Mouse (Mus musculus) adrenal gland, adult (tissue): ENCODE measurements around the gene Slc30a1.
A peak's percentile ranks its signal among the peaks of the same experiment; 100 is the strongest.

ENCODE experiments used
- DNase-seq, 2 experiments: peaks; one replicate each; pipeline ENCODE4 v3.0.0; 2022 to 2023; ENCODE audit warnings: low spot score in 1 of 2; ENCODE audit not compliant: inconsistent age in 2 of 2

Slc30a1 gene

DNA sequence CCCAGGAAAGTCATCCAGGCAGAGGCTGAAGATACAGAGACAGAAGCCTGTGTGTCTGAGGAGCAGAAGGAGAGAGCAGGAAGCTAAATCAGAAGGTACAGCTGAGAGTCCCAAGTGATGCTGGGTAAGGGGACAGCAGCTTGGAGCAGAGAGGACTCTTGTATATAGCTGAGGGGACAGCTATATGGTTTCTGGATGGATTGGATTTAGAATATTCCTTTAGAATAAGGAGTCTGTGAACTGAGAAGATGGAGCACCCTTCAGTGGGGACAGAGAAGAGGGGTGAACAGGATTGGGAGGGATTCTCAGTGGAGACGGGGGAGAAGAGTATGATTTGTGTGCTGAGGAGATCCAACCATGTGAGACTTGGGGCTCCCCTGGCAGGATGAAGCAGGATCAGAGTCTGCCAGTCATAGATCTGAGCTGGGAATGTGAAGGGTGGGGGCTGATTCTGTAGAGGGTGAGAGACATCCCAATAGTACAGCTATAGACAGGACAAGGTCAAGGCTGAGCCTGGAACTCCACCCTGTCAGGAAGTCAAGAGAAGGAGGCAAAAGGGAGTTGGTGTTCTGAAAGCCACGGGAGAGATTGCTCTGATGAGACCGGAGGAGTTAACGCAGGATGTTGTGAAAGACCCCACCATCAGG lies 26.5 kb downstream of the Slc30a1 start:
- DNase-seq = no peak

DNA sequence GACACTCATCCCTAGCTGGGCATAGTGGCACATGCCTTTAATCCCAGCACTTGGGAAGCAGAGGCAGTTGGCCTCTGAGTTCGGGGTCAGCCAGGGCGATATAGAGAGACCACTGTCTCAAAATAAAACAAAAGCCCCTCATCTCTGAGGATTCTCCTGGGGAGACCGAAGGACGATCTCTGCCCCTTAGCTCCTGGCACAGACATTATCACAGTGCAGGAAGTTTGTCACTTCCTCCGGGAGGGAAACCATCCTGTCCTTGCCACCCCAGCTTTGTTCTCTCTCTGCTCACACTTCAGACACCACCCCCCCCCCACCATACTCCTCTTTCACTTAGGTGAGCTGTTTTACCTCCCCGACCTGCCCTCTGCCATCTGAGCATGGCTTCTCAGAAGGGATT lies 37.1 kb downstream of the Slc30a1 start:
- no peak for DNase-seq

DNA sequence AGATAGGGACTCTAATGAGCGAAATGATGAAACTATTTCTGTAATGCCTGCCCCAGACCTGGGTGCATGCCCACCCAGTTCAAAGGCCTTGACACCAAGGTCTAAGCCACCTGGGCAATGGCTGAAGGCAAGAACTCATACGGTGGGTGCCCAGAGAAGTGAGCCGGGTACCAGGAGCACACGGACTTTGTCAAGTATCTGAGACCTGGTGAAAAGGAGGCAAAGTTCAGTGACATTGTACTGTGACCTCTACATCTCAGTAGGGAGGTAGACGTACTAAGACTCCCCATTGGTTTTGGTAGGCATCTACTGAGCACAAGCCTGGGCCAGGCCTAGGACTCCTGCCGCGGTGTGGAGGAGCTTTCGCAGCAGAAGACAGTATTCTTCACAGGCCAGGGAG lies 38.8 kb downstream of the Slc30a1 start:
- no peak for DNase-seq

DNA sequence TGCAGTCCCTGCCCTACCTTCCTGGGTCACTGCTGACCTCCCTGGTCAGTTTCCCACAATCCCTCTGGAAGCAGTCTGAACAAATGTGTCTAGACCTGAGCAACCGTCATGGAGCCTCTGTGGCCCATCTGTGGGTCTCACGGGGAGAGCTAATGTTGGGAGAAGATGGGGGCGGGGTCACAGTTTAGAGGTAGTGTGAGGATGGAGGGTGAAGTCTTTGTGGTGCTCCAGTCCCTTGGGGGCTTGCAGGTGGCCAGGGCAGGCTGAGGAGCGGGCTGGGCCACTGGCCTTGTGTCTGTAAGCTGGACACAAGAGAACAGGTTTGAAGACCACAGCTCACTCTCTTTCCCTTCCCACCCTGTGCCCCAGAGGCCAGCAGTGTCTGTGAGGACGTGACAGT lies 39.2 kb downstream of the Slc30a1 start:
- no peak for DNase-seq

DNA sequence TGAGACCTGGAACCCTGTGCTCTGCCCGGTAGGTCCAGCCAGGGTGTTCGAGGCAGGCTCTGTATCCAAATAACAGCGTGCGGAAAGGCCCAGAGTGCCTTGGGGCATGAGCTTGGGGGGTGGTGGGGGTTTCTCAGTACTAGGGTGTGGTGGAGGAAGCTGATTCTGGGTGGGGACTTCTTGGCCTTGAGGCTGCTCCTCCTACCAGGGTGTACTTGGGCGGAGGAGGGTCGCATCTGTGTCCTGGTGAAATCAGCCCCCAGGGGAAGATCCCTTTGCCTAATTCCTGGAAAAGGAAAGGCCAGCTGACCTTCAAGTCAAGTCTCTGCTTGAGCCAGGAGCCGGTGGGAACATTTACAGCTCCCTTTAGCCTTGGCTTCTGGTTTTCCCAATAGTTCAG lies 39.7 kb downstream of the Slc30a1 start:
- DNase-seq = no peak

DNA sequence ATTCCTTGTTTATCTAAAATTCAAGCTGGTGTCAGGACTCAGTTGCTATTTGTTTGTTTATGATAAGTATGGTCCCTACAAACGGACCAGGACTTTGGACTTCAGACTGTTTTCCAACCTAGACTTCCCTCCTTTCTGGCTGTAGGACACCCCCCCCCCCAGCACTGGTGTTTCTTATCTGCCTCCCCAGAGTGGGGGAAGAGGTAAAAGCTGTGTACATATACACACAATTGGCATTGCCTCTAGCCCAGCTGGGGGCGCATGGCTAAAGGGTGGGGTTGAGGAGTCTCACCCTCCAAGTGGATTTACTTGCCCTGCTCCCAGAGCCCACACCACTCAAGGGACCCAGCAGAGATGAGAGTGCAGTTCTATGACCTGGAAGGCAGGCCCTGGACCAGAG lies 40.3 kb downstream of the Slc30a1 start:
- DNase-seq = no peak

DNA sequence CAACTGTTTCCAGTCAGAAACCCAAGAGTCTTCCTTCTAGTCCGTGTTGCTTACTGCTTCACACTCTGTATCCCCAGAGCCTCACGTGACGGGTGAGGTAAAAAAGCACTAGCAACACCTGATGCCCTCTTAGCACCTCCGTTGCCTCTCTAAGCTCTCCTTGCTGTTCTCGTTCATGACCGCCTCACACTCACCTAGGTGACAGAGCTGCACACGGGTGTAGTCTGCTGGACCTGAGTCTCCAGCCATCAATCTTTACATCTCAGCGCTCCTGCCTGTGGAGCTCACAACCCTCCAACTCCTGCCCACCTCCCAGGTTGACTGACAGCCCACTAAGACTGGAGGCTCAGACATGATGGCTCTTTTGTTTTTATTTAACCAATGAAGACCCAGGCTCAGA lies 41.2 kb downstream of the Slc30a1 start:
- no peak for DNase-seq

DNA sequence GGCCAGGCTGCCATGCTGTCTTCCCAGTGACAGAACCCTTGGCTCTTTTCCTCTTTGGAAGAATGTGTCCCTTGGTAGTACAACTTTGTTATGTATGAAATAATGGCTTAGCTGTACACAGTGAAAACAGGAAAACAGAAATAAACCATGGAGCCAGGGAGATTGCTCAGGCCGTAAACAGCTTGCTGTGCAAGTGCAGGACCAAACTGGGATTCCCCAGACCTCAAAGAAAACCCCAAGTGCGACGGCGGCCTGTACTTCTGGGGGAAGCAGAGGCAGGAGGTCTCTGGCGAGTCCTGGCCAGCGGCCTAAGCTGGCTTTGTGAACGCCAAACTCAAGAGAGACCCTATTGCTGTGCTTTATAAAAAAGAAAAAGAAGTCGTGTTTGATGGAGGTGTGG lies 42.0 kb downstream of the Slc30a1 start:
- DNase-seq = no peak

DNA sequence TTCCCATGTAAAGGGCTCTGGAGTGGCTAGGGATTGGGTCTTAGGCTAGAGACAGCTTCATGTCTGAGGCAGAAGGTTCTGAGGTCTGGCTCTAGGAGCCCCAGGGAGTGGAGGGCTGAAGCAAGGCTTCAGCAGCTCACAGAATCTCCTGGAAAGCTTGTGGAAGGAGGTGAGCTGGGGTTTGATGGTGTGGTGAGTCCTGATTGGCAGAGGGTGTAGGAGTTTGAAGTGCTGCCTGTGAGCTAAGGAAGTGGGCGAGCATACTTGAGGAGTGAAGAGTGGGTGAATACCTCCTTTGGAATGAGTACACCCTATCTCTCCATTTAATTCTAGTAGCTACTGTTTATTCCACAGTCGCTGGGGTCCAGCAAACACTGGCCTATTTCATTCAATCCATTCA lies 44.0 kb downstream of the Slc30a1 start:
- no peak for DNase-seq

DNA sequence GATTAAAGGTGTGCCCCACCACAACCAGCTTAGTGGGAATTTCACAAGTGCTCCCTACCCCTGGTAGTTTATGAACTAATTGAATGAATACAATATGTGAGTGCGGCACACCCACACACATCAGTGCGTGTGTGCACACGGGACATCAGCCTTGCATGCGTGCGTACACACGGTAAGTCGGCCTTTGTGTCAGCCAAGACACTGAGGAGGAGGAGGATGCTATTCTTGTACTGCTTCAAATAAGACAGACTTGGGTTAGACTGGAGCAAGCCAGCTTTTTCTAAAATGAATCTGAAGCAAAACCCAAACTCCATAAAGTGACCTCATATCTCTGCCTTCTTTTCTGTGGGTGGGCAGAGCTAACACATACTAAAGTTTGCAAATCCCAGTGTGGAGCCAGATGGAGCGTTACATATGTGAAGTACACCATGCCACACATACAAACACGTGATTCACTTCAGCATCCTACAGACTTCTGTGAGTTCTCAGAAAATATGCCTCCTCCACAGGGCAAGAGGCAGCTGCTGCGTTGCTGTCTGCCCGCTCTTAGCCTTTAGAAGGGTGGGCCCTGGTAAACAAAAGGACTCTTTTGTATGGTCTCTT lies 46.3 kb downstream of the Slc30a1 start:
- no peak for DNase-seq

DNA sequence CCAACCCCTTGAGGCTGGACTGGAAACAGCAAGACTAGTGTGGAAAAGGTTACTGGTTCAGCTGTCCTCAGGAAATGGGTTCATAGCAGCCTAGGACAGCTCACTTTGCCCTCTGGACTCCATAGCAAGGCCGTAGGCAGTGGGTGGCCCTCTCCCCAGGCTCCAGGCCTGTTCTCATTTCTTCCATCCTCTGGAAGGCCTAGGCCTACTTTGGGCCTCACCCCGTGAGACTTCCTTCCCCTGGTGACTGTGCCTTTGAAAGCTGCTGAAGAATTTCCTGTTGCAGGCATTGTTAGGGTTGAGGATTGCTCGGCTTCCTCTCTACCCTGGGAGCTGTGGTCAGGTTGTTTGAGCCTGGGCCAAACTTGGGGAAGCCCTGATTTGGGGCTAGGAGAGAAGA lies 48.5 kb downstream of the Slc30a1 start:
- peak; percentile 33 to 64 for DNase-seq

DNA sequence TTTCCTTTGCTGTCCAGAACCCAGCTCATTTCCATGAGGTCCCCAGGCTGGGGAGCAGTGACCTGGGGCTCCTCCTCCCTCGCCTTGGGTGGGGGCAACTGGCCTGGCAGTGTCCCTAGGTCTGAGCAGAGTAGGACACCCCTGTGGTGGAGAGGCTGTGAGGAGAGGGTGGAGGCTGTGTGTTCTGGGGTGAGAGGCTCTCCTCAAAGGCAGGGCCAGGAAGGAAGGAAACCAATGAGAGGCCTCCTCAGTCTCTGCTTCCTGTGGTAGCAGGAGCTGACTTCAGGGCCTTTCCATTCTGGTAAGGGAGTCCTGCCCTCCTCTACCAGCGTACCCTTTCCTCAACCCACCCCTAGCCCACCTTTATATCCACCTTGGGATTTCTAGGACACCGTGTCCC lies 49.7 kb downstream of the Slc30a1 start:
- DNase-seq = peak in 1 of 2 experiments; percentile 44

DNA sequence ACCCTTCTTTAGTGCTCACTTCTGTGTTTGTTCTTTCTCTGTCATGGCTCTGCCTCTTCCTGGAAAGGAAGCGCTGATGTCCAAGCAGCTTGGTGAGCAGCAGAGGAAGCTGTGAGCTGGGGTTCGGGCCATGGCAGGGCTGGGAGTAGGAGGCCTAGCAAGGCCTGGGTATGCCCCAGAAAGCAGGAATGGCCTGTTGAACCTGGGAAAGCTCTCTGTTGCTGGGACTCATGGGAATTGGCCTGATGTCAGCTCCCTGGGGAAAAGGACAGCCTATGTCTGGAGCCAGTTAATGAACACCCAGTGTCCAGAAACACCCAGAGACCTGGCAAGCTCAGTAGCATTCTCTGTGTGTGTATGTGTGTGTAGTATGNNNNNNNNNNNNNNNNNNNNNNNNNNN lies 50.3 kb downstream of the Slc30a1 start:
- no peak for DNase-seq

DNA sequence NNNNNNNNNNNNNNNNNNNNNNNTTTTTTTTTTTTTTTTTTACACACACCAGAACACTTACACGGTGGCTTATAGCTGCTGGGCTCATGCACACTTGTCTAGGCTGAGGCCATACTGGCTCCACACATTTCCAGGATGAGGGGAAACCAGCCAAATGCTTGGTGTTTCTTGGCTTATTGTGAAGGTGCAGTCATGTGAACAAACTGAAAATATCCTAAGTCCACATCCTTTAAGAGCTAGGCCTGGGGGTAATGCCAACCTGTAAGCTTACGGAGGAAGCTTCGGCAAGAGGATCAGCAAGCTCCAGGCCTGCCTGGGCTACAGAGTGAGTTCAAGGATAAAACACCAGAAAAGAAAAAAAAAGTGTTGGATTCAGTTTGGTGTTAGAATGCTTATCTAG lies 50.8 kb downstream of the Slc30a1 start:
- no peak for DNase-seq

DNA sequence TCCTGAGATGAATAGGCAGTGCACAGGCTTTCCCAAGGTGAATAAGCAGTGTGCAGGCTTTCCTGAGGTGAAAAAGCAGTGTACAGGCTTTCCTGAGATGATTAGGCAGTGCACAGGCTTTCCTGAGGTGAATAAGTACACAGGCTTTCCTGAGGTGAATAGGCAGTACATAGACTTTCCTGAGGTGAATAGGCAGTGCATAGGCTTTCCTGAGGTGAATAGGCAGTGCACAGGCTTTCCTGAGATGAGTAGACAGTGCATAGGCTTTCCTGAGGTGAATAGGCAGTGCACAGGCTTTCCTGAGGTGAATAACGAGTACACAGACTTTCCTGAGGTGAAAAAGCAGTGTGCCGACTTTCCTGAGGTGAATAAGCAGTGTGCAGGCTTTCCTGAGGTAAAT lies 54.4 kb downstream of the Slc30a1 start:
- no peak for DNase-seq
